Mouse (Mus musculus): ENCODE results near the gene St6galnac3. TPM values are rescaled to one million over a fixed set of nuclear protein-coding genes. Genes with fewer than 3 reads are reported as not detected.

St6galnac3 gene
- polyA plus RNA-seq, 1 experiment, result 16.7 TPM

GRCm38 (mm10) chr3:153353313-153354103 is 371.5 kb downstream of the St6galnac3 start:
- Histone ChIP-seq H3K27ac (ENCODE audit: insufficient read depth, low read length) (no peak overlapping the region), H3K4me3 (ENCODE audit: insufficient read depth, low read length) (no peak overlapping the region), H3K4me1 (ENCODE audit: control insufficient read depth, insufficient read depth, low read length) (peaks cover 4% of the 10 kb centered on the region)
- no peak for TF ChIP-seq POLR2A (IDR thresholded peaks at IDR 0.05; ENCODE audit: extremely low read depth, insufficient read depth, low read length)
- TF ChIP-seq CTCF (IDR thresholded peaks at IDR 0.05; ENCODE audit: extremely low read depth, insufficient read depth, low read length), result no peak

GRCm38 (mm10) chr3:153349981-153350380 is 375.0 kb downstream of the St6galnac3 start:
- Histone ChIP-seq H3K4me1 (ENCODE audit: control insufficient read depth, insufficient read depth, low read length) (peaks cover 4% of the 10 kb centered on the region), H3K27ac (ENCODE audit: insufficient read depth, low read length) (no peak overlapping the region), H3K4me3 (ENCODE audit: insufficient read depth, low read length) (no peak overlapping the region)
- TF ChIP-seq POLR2A (IDR thresholded peaks at IDR 0.05; ENCODE audit: extremely low read depth, insufficient read depth, low read length), result no peak
- TF ChIP-seq CTCF (IDR thresholded peaks at IDR 0.05; ENCODE audit: extremely low read depth, insufficient read depth, low read length), result no peak

- TF ChIP-seq CTCF (IDR thresholded peaks at IDR 0.05; ENCODE audit: extremely low read depth, insufficient read depth, low read length) (peak; percentile 18; the same call in 1 of the 2 replicates), POLR2A (IDR thresholded peaks at IDR 0.05; ENCODE audit: extremely low read depth, insufficient read depth, low read length) (no peak)
- no peaks in the 10 kb centered on the region; the same call in 1 of the 2 replicates for H3K4me1 ChIP-seq (ENCODE audit: control insufficient read depth, insufficient read depth, low read length)
- H3K27ac ChIP-seq (ENCODE audit: insufficient read depth, low read length), result no peak overlapping the region
- no peak overlapping the region for H3K4me3 ChIP-seq (ENCODE audit: insufficient read depth, low read length)
Measured at GRCm38 (mm10) chr3:153348797-153349465, 376.0 kb downstream of the St6galnac3 start.

GRCm38 (mm10) chr3:153344979-153345378 is 380.0 kb downstream of the St6galnac3 start:
- H3K27ac ChIP-seq (ENCODE audit: insufficient read depth, low read length), result no peak overlapping the region

GRCm38 (mm10) chr3:153339940-153340339 is 385.0 kb downstream of the St6galnac3 start:
- TF ChIP-seq POLR2A (IDR thresholded peaks at IDR 0.05; ENCODE audit: extremely low read depth, insufficient read depth, low read length), result no peak
- TF ChIP-seq CTCF (IDR thresholded peaks at IDR 0.05; ENCODE audit: extremely low read depth, insufficient read depth, low read length), result no peak
- H3K27ac ChIP-seq (ENCODE audit: insufficient read depth, low read length), result no peak overlapping the region
- no peak overlapping the region for H3K4me3 ChIP-seq (ENCODE audit: insufficient read depth, low read length)
- peaks cover 2% of the 10 kb centered on the region; the same call in 1 of the 2 replicates for H3K4me1 ChIP-seq (ENCODE audit: control insufficient read depth, insufficient read depth, low read length)

More at GRCm38 (mm10) chr3:153344979-153345378, 380.0 kb downstream of the St6galnac3 start:
- H3K4me3 ChIP-seq (ENCODE audit: insufficient read depth, low read length), result no peak overlapping the region
- no peaks in the 10 kb centered on the region; the same call in 1 of the 2 replicates for H3K4me1 ChIP-seq (ENCODE audit: control insufficient read depth, insufficient read depth, low read length)
- TF ChIP-seq CTCF (IDR thresholded peaks at IDR 0.05; ENCODE audit: extremely low read depth, insufficient read depth, low read length), result no peak
- TF ChIP-seq POLR2A (IDR thresholded peaks at IDR 0.05; ENCODE audit: extremely low read depth, insufficient read depth, low read length), result no peak

GRCm38 (mm10) chr3:153339091-153339490 is 385.9 kb downstream of the St6galnac3 start:
- Histone ChIP-seq H3K4me1 (ENCODE audit: control insufficient read depth, insufficient read depth, low read length) (peaks cover 2% of the 10 kb centered on the region; the same call in 1 of the 2 replicates), H3K4me3 (ENCODE audit: insufficient read depth, low read length) (no peak overlapping the region), H3K27ac (ENCODE audit: insufficient read depth, low read length) (no peak overlapping the region)
- TF ChIP-seq POLR2A (IDR thresholded peaks at IDR 0.05; ENCODE audit: extremely low read depth, insufficient read depth, low read length), result no peak

- TF ChIP-seq CTCF (IDR thresholded peaks at IDR 0.05; ENCODE audit: extremely low read depth, insufficient read depth, low read length), result no peak
- no peak for TF ChIP-seq POLR2A (IDR thresholded peaks at IDR 0.05; ENCODE audit: extremely low read depth, insufficient read depth, low read length)
- Histone ChIP-seq H3K4me1 (ENCODE audit: control insufficient read depth, insufficient read depth, low read length) (peaks cover 2% of the 10 kb centered on the region; the same call in 1 of the 2 replicates), H3K27ac (ENCODE audit: insufficient read depth, low read length) (peak overlapping the region; percentile 72), H3K4me3 (ENCODE audit: insufficient read depth, low read length) (no peak overlapping the region)
Measured at GRCm38 (mm10) chr3:153337779-153338178, 387.2 kb downstream of the St6galnac3 start.

- no peak overlapping the region for H3K4me3 ChIP-seq (ENCODE audit: insufficient read depth, low read length)
- H3K4me1 ChIP-seq (ENCODE audit: control insufficient read depth, insufficient read depth, low read length), result peaks cover 2% of the 10 kb centered on the region; the same call in 1 of the 2 replicates
- no peak overlapping the region for H3K27ac ChIP-seq (ENCODE audit: insufficient read depth, low read length)
- TF ChIP-seq CTCF (IDR thresholded peaks at IDR 0.05; ENCODE audit: extremely low read depth, insufficient read depth, low read length) (no peak), POLR2A (IDR thresholded peaks at IDR 0.05; ENCODE audit: extremely low read depth, insufficient read depth, low read length) (no peak)
Measured at GRCm38 (mm10) chr3:153337221-153337620, 387.8 kb downstream of the St6galnac3 start.

GRCm38 (mm10) chr3:153334152-153334825 is 390.7 kb downstream of the St6galnac3 start:
- H3K4me1 ChIP-seq (ENCODE audit: control insufficient read depth, insufficient read depth, low read length), result peaks cover 1% of the 10 kb centered on the region; the same call in 1 of the 2 replicates
- H3K4me3 ChIP-seq (ENCODE audit: insufficient read depth, low read length), result no peak overlapping the region
- H3K27ac ChIP-seq (ENCODE audit: insufficient read depth, low read length), result no peak overlapping the region
- TF ChIP-seq CTCF (IDR thresholded peaks at IDR 0.05; ENCODE audit: extremely low read depth, insufficient read depth, low read length) (no peak), POLR2A (IDR thresholded peaks at IDR 0.05; ENCODE audit: extremely low read depth, insufficient read depth, low read length) (no peak)
